Mouse (Mus musculus): ENCODE data around the gene Scube3. TPM values are rescaled to one million over a fixed set of nuclear protein-coding genes. Genes with fewer than 3 reads are reported as not detected.
A peak's percentile ranks its signal among the peaks of the same experiment; 100 is the strongest.

The Scube3 gene
- polyA plus RNA-seq, 1 experiment from 2014 or later = 18.6 TPM

DNA sequence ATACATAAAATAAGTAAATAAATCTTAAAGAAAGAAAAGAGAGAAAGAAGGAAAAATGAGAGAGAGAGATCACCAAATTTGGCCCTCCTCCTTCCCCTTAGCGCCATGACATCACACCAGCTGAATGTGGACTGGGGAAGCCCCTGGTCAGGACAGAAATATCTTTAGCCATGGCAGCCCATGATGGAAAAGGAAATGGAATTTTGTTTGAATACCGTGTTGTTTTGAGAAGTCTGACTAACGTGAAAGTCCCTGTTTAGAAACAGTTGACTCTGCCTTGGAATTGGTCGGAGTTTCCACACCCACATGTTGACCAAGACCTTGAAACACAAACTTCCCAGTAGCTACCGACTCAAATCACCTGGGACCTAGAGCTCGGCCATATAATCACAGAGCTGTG is 37.5 kb upstream of the Scube3 start:
- Histone ChIP-seq H3K27me3 (ENCODE audit: insufficient read depth, low read length) (no peaks in the 10 kb centered on the region), H3K27ac (ENCODE audit: low read length) (no peak overlapping the region), H3K4me2 (replicated peaks; ENCODE audit: low read depth, low read length) (no peak overlapping the region), H3K4me1 (ENCODE audit: insufficient read depth, low read length) (peaks cover 28% of the 10 kb centered on the region), H3K9ac (replicated peaks; ENCODE audit: low read length) (no peak overlapping the region), H3K36me3 (ENCODE audit: insufficient read depth, low read length) (no peaks in the 10 kb centered on the region), H3K4me3 (ENCODE audit: low read length) (no peak overlapping the region), H3K9me3 (ENCODE audit: low read length) (peaks cover 3% of the 10 kb centered on the region; the same call in 1 of the 2 replicates)
- no peak for ATAC-seq (ENCODE audit: low FRiP score, low TSS enrichment)
- WGBS = 62% methylated on average over 6 of the region's 6 CpGs

DNA sequence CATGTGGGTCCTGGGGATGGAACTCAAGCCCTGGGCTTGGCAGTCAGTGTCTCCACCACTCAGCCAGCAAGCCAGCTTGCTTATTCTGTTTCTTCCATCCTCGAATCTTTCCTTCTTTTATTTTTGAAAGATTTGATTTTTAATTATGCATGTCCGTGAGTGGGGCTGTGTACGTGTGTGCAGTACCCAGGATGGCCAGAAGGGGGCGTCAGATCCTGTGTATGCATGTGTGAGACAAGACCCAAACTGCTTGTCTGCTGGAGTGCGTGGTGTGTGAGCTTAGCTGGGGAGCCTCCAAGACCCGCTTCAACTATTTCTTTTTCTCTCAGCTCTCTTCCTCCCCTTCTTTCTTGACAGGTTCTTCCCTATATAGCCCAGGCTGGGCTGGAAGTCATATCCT is 35.6 kb upstream of the Scube3 start:
- H3K36me3 ChIP-seq (ENCODE audit: insufficient read depth, low read length) = no peaks in the 10 kb centered on the region
- no peaks in the 10 kb centered on the region for H3K9me3 ChIP-seq (ENCODE audit: low read length)
- no peak for ATAC-seq (ENCODE audit: low FRiP score, low TSS enrichment)
- no peak overlapping the region for H3K9ac ChIP-seq (replicated peaks; ENCODE audit: low read length)
- H3K4me1 ChIP-seq (ENCODE audit: insufficient read depth, low read length) = peaks cover 34% of the 10 kb centered on the region
- H3K27me3 ChIP-seq (ENCODE audit: insufficient read depth, low read length) = no peaks in the 10 kb centered on the region
- no peak overlapping the region for H3K27ac ChIP-seq (ENCODE audit: low read length)
- 80% methylated on average over 6 of the region's 6 CpGs for WGBS
- no peak overlapping the region for H3K4me2 ChIP-seq (replicated peaks; ENCODE audit: low read depth, low read length)
- no peak overlapping the region for H3K4me3 ChIP-seq (ENCODE audit: low read length)

DNA sequence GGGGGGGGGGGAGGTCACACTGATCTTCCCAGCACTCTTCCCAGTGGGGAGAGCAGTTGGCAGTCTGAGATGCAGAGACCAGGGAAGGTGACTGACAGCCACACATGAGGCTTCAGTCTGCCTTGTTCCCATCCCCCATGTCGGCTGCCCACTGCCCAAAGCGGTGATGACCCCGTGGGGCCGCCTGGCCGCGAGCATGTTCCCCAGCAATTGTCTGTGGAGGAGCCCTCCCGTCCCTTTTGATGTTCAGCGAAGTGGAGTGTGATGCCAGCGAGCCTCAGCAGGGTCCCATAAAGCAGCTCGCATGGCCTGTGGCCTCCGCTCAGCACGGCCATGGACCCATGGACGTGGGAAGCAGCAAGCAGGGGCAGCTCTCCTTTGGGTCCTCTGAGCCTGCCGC is 34.7 kb upstream of the Scube3 start:
- Histone ChIP-seq H3K9me3 (ENCODE audit: low read length) (no peaks in the 10 kb centered on the region), H3K36me3 (ENCODE audit: insufficient read depth, low read length) (no peaks in the 10 kb centered on the region), H3K4me3 (ENCODE audit: low read length) (no peak overlapping the region), H3K9ac (replicated peaks; ENCODE audit: low read length) (0 out of 2 replicates have a peak overlapping the region, but pooled peaks have one; percentile 22), H3K4me2 (replicated peaks; ENCODE audit: low read depth, low read length) (0 out of 2 replicates have a peak overlapping the region, but pooled peaks have one; percentile 4), H3K27me3 (ENCODE audit: insufficient read depth, low read length) (no peaks in the 10 kb centered on the region), H3K27ac (ENCODE audit: low read length) (peak overlapping the region; percentile 29), H3K4me1 (ENCODE audit: insufficient read depth, low read length) (peaks cover 25% of the 10 kb centered on the region)
- ATAC-seq (ENCODE audit: low FRiP score, low TSS enrichment) = no peak
- WGBS = 13% methylated on average over 14 of the region's 14 CpGs

DNA sequence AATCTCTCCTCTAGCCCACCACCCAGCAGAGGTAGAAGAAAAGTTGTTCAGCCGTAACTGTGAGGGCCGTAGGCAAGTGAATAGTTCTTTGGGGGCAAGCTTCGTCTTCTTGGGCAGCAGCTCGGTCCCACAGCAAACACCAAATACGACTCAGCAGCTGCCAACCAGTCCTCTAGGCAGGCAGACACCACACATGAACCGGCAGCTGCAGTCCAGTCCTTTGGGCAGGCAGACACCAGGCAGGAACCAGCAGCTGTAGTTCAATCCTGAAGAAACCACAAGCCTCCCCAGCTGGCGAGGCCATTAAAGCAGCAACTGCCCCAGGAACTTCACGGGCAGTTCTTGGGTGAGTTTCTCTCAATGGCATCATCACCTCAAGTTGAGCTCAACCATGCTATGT is 29.7 kb upstream of the Scube3 start:
- no peaks in the 10 kb centered on the region for H3K36me3 ChIP-seq (ENCODE audit: insufficient read depth, low read length)
- H3K9ac ChIP-seq (replicated peaks; ENCODE audit: low read length) = no peak overlapping the region
- H3K27me3 ChIP-seq (ENCODE audit: insufficient read depth, low read length) = no peaks in the 10 kb centered on the region
- H3K4me1 ChIP-seq (ENCODE audit: insufficient read depth, low read length) = peaks cover 13% of the 10 kb centered on the region
- WGBS = 89% methylated on average over 8 of the region's 8 CpGs
- no peak overlapping the region for H3K4me2 ChIP-seq (replicated peaks; ENCODE audit: low read depth, low read length)
- H3K9me3 ChIP-seq (ENCODE audit: low read length) = no peaks in the 10 kb centered on the region
- H3K27ac ChIP-seq (ENCODE audit: low read length) = no peak overlapping the region
- ATAC-seq (ENCODE audit: low FRiP score, low TSS enrichment) = no peak
- H3K4me3 ChIP-seq (ENCODE audit: low read length) = no peak overlapping the region

DNA sequence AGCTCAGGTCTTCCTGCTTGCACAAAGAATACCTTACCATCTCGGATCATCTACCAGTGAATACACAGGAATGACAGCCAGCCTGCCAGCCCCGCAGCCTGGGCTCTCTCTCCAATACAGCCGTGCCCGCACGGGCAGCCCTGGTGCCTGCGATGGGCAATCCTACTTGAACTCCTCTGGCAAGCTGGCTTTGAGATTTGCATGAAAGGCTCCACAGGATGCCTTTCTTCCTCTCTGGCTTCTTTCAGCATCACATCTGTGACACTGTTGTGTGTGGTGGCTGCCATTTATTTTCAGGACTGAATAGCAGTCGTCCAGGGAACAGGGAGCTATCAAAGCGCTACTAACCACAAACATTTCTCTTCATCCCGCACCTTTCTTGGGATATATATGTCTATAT is 25.6 kb upstream of the Scube3 start:
- Histone ChIP-seq H3K9me3 (ENCODE audit: low read length) (no peaks in the 10 kb centered on the region), H3K27ac (ENCODE audit: low read length) (no peak overlapping the region), H3K4me1 (ENCODE audit: insufficient read depth, low read length) (peaks cover under 1% of the 10 kb centered on the region; the same call in 1 of the 2 replicates), H3K9ac (replicated peaks; ENCODE audit: low read length) (no peak overlapping the region), H3K4me2 (replicated peaks; ENCODE audit: low read depth, low read length) (no peak overlapping the region), H3K4me3 (ENCODE audit: low read length) (no peak overlapping the region), H3K27me3 (ENCODE audit: insufficient read depth, low read length) (no peaks in the 10 kb centered on the region), H3K36me3 (ENCODE audit: insufficient read depth, low read length) (no peaks in the 10 kb centered on the region)
- 88% methylated on average over 9 of the region's 9 CpGs for WGBS
- no peak for ATAC-seq (ENCODE audit: low FRiP score, low TSS enrichment)

DNA sequence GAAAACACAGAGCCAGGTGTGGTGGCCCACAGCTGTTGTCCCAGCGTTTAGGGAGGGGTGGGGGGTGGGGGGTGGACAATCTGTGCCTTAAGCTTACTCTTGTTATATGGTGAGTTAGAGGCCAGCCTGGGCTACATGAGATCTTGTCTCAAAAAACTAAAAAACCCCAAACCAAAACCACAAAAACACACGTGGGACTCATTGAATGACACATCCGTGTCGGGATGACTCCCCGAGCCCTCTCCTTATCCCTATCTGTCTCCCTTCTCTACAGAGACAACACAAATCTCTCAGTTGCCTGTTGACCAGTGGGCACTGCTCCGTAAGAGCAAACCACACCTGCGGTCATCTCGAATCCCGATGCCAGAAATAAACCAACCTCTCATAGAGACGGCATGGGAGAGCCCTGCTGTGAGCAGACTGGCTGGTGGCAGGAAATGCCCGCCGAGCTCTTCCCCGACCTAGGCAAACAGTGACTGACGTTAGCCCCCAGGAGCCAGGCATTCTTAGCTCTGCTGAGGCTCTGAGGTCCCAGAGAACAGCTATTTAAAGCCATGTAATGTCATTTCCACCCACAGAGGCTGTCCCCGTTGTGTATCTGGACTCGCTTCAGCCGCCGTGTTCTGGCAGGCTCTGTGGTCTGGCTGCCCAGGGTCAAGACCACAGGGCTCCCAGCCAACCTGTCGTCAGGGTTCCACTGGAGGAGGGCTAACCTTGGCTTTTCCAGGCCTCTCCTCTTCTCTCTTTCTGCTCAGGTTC is 24.3 kb upstream of the Scube3 start:
- no peak overlapping the region for H3K9ac ChIP-seq (replicated peaks; ENCODE audit: low read length)
- 58% methylated on average over 19 of the region's 19 CpGs for WGBS

DNA sequence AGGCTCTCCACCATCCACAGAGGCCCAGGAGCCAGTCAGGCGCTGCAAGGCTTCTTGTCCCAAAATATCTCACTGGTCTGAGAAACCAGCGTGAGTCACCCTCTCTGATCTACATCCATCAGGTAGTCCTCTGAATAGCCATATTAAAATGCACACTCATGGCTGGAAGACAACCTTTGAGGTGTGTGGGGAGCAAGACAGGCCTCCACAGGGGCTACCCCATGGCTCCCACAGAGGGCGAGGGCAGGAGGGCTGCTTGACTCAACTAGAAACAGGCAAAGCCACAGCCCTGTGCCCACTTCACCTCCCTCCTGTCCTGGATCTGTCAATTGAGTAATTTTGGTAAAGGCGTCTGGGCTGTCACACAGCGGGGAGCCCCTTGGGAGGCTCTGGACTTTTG is 21.5 kb upstream of the Scube3 start:
- H3K36me3 ChIP-seq (ENCODE audit: insufficient read depth, low read length) = no peaks in the 10 kb centered on the region
- H3K27me3 ChIP-seq (ENCODE audit: insufficient read depth, low read length) = no peaks in the 10 kb centered on the region
- 89% methylated on average over 5 of the region's 5 CpGs for WGBS

More for the DNA sequence above, 24.3 kb upstream of the Scube3 start:
- ATAC-seq (ENCODE audit: low FRiP score, low TSS enrichment) = no peak
- no peaks in the 10 kb centered on the region for H3K27me3 ChIP-seq (ENCODE audit: insufficient read depth, low read length)
- no peak overlapping the region for H3K4me3 ChIP-seq (ENCODE audit: low read length)
- no peaks in the 10 kb centered on the region for H3K4me1 ChIP-seq (ENCODE audit: insufficient read depth, low read length)
- no peak overlapping the region for H3K27ac ChIP-seq (ENCODE audit: low read length)
- H3K36me3 ChIP-seq (ENCODE audit: insufficient read depth, low read length) = no peaks in the 10 kb centered on the region
- no peaks in the 10 kb centered on the region for H3K9me3 ChIP-seq (ENCODE audit: low read length)
- no peak overlapping the region for H3K4me2 ChIP-seq (replicated peaks; ENCODE audit: low read depth, low read length)

DNA sequence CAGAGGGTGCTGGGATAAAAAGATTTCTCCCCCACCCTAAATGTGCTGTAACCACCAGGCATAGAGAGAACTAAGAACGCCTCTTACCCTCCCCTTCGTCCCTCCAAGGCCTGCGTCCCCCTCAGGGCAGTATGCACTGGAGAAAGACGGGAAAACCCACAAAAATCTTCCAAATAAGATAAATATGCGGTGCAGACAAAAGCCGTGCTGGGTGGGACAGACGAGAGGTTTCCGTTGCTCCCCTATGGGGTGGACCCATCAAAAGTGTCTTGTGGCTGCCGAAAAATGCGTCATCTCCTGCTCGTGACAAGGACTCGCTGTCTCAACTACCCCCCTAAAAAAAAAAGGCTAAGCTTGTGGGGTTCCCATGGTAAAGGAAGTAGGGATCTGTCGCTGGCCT is 19.0 kb upstream of the Scube3 start:
- H3K4me1 ChIP-seq (ENCODE audit: insufficient read depth, low read length) = 0 out of 2 replicates have a peak, but pooled peaks cover 3% of the 10 kb centered on the region
- no peak overlapping the region for H3K9ac ChIP-seq (replicated peaks; ENCODE audit: low read length)
- H3K9me3 ChIP-seq (ENCODE audit: low read length) = no peaks in the 10 kb centered on the region
- WGBS = 77% methylated on average over 13 of the region's 13 CpGs
- no peak for ATAC-seq (ENCODE audit: low FRiP score, low TSS enrichment)
- H3K4me3 ChIP-seq (ENCODE audit: low read length) = no peak overlapping the region
- H3K36me3 ChIP-seq (ENCODE audit: insufficient read depth, low read length) = no peaks in the 10 kb centered on the region
- H3K27me3 ChIP-seq (ENCODE audit: insufficient read depth, low read length) = no peaks in the 10 kb centered on the region
- H3K27ac ChIP-seq (ENCODE audit: low read length) = no peak overlapping the region
- no peak overlapping the region for H3K4me2 ChIP-seq (replicated peaks; ENCODE audit: low read depth, low read length)

More for the DNA sequence above, 21.5 kb upstream of the Scube3 start:
- Histone ChIP-seq H3K9me3 (ENCODE audit: low read length) (no peaks in the 10 kb centered on the region), H3K27ac (ENCODE audit: low read length) (no peak overlapping the region), H3K4me2 (replicated peaks; ENCODE audit: low read depth, low read length) (no peak overlapping the region), H3K4me3 (ENCODE audit: low read length) (no peak overlapping the region), H3K9ac (replicated peaks; ENCODE audit: low read length) (no peak overlapping the region), H3K4me1 (ENCODE audit: insufficient read depth, low read length) (0 out of 2 replicates have a peak, but pooled peaks cover 3% of the 10 kb centered on the region)
- no peak for ATAC-seq (ENCODE audit: low FRiP score, low TSS enrichment)

DNA sequence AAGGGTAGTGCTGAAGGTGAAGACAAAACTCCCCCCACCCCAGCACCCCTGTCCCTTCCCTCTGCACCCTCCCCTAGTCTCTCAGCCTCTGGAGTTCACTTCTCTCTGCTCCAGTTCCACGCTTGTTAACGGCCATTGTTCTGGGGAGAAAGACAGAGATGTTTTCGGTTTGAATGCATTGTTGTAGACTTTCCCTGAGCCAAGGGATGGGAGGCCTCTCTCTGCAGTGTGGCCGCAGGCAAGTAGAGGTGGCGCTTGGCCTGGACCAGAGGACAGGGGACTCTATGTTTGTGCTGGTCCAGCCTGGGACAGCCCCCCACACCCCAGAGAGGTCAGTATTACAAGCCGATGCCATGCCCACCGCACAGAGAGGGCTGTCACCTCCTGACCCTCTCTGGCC is 18.3 kb upstream of the Scube3 start:
- no peaks in the 10 kb centered on the region for H3K27me3 ChIP-seq (ENCODE audit: insufficient read depth, low read length)
- H3K36me3 ChIP-seq (ENCODE audit: insufficient read depth, low read length) = no peaks in the 10 kb centered on the region
- no peaks in the 10 kb centered on the region for H3K9me3 ChIP-seq (ENCODE audit: low read length)
- no peak overlapping the region for H3K27ac ChIP-seq (ENCODE audit: low read length)
- no peak overlapping the region for H3K4me3 ChIP-seq (ENCODE audit: low read length)
- 62% methylated on average over 7 of the region's 7 CpGs for WGBS
- H3K4me2 ChIP-seq (replicated peaks; ENCODE audit: low read depth, low read length) = no peak overlapping the region
- H3K9ac ChIP-seq (replicated peaks; ENCODE audit: low read length) = no peak overlapping the region
- no peak for ATAC-seq (ENCODE audit: low FRiP score, low TSS enrichment)
- 0 out of 2 replicates have a peak, but pooled peaks cover 3% of the 10 kb centered on the region for H3K4me1 ChIP-seq (ENCODE audit: insufficient read depth, low read length)

DNA sequence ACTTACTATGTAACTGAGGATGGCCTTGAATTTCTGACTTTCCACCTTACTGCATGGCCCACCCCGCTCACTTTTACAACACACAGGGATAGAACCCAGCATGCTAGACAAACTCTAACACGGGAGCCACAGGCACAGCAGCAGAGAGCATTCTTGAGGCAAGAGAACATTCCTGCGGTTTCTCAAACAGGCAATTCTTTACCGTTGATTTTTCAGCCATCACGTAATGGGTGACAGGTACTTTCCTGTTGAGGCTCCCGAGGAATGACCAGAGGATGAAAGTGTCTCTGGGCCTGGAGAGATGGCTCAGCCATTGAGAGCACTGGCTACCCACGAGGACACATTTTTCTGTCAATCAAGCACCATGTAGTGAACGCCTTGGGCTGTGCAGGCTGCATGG is 17.6 kb upstream of the Scube3 start:
- Histone ChIP-seq H3K4me2 (replicated peaks; ENCODE audit: low read depth, low read length) (no peak overlapping the region), H3K4me1 (ENCODE audit: insufficient read depth, low read length) (0 out of 2 replicates have a peak, but pooled peaks cover 3% of the 10 kb centered on the region), H3K27me3 (ENCODE audit: insufficient read depth, low read length) (no peaks in the 10 kb centered on the region), H3K9ac (replicated peaks; ENCODE audit: low read length) (no peak overlapping the region), H3K27ac (ENCODE audit: low read length) (no peak overlapping the region), H3K36me3 (ENCODE audit: insufficient read depth, low read length) (no peaks in the 10 kb centered on the region), H3K4me3 (ENCODE audit: low read length) (no peak overlapping the region), H3K9me3 (ENCODE audit: low read length) (no peaks in the 10 kb centered on the region)
- 60% methylated on average over 8 of the region's 8 CpGs for WGBS
- no peak for ATAC-seq (ENCODE audit: low FRiP score, low TSS enrichment)

All from kidney, embryonic 16.5 days (tissue).